Mouse (Mus musculus) telencephalon, adult 2 months (tissue): ENCODE measurements around the gene Tmem115.

Experiments
- DNase-seq: peaks from one replicate; pipeline ENCODE4 v3.0.0-alpha.2; 2011; ENCODE audit warnings: low read depth, low spot score

Tmem115 gene

DNA sequence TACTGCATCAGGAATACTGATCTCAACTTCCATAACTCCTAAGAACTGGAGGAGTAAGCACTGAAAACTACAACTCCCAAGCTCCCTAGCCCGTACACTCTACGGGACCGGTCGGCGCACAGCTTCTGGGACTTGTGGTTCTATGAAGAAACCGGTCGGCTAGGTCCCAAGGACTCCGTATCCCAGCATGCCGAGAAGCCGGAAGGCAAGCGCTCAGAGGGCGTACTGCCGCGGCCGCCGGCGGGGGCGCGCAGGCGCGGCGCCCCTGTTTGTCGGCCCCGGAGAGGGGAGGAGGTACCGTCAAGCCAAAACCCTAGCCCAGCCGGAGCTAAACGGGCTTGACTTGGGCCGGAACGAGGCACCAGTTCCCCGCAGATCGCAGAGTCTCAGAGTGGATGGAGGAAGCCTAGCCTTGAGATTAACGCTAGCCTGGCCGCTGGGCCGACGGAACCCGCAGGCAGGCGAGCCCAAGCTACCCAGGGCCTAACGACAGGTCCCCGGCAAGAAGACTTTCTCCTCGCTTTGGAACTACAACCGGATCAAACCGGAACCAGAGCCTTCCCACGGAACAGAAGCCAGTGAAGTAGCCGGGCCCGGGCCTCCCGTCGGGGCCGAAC, at the start of gene Tmem115:
Gene Tmem115, plus strand, starts transcription at position 155 of the 617 bp plus-strand sequence.
- peak; percentile 99 for DNase-seq

DNA sequence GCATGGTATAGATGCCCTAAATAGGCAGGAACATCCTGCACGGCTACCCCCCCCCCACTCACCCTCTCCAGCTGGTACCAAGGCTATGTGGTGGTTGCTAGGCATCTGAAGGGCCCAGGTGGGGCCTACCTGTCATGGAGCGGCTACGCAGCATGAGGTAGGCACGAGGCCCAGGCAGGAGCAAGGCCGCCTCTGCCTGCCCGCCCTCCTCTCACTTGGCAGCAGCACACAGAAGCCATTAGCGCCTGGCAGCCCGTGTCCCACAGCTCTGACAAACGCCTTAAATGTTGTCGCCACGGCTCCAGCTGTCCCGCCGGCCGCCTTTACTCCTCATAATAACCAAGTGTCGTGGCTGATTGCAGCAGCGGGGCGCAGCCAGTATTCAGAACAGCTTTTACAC, 49.4 kb upstream of the Tmem115 start:
- DNase-seq: peak; percentile 40

DNA sequence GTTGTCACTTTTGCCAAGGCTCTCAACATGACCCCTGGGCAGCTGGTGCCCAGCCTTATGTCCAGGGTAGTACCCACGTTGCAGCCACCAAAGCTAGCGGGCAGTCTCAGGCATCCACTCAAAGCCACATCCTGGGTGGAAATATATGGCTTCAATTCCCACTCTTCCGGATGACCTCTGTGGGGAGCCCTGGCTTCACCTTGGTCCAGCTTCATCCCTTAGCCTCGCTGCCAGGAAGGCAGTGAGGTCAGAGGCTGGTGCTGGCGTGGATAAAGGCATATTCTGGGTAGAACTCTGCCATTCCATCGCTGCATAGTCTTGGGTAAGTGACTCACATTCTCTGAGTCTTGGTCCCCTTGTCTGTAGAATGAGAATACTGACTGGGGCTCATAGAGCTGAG, 49.0 kb upstream of the Tmem115 start:
- DNase-seq: no peak

DNA sequence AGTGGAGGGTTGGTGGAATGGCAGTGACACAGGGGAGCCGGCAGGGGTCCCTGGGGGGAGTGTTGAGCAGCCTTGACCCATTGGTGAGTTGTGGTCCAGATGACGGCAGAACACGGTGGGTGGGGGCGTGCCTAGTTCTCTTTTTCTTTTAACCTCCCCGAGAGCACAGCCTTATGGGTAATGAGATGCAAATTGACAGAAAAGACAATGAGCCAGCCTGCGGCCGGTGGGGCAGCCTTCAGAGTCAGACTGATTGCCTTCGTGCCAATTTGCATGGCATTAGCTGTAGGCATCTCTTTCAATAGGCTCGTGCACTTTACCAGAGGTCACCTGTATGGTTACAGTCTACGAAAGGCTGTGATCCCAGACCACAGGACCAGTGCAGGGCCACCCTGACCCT, 47.7 kb upstream of the Tmem115 start:
- DNase-seq: no peak

DNA sequence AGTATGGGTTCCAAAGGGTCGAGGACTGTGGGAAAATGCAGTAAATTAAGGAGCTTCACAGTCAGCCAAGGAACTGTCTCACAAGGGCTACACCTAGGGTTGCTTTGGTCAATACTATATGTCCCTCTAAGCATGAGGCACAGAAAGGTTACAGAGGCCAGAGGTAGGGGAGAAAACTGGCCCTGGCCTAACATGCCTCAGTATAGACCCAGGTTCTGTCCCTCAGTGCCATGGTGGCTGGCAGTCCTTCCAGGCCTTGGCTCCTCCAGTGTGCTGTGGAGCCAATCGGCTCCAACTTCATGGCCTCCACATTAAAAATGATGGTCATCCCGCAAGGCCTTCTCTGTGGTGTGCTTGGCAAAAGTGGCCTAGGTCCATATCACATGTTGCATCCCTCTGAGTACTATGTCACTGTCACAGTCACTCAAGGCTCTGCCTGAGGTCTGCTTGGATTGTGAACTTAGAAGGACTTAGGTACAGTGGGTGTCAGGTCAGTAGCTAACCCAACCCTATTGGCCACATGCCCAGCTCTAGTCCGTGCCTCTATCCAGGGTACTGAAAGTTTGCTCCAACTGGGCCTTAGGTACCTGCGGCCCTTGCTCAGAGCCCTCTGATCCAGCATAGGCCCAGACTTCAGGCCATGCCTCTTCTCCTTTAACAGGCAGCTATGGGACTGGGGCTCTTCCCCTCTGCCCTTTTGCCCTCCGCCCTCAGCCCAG, 47.1 kb upstream of the Tmem115 start:
- no peak for DNase-seq

DNA sequence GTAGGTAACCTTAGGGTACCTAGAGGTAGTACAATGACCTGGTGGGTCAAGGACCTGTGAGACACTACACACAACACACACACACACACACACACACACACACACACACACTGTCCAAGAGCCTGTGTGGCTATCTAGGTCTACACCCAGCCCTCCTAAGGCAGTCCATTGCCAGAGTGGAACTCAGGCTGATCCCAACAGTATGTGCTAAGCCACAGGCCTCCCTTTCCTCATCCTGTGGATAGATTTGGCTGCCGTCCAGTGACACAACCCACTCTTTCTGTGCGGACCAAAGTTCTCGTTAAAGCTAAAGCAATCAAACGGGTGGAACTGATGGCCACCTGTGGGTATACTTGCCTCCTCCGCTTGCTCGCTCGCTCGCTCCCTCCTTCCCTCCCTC, 43.6 kb upstream of the Tmem115 start:
- DNase-seq: no peak

DNA sequence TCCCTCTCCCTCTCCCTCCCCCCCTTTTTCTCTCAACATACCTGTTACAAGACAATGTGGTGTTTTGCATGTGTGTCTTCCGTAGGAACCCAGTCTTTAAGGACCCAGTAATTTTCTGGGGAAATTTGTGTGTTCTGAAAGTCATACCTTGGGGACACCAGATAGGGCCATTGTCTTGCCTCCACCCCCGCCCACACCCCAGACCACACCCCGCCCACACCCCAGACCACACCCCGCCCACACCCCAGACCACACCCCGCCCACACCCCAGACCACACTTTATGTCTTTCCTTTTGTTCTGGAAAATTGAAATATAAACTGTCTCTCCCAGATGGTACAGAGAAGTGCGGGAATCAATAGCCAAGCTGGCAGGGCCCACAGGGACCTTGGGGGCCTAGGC, 43.1 kb upstream of the Tmem115 start:
- no peak for DNase-seq

DNA sequence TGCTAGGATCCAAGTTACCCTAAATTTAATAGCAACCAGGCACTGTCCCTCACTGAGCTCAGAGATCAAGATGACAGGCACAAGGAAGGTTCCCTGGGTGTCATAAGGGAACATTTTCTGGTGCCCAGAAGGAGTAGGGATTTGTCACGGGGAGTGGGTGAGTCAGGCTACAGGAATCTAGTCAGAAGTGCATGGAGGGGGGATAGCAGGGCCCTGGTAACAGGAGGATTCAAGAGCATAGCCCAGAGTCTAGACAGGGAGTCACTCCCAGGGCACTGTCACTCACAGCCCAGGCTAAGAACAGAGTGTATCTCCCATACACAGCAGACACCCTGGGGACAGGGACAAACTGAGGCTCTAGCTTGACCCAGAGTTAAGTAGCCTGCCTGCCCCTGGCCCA, 40.2 kb upstream of the Tmem115 start:
- no peak for DNase-seq

DNA sequence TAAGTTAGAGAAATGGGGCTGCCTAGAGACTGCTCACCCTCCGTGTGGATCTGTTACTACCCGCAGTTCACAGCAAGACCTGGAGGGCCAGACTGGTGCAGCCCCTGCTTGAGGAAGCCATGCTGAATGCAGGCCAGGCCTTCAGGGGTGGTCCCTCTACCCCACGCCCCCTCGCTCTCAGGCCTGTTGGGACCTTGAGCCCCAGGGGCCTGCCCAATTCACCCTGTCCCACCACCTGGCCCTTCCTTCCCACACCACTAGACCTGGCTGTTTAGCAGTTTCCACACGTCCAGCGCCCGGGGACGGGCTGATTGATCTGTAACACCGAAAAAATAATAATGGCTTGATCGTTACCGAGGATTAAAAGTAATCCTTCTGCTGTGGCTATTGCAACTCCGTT, 39.5 kb upstream of the Tmem115 start:
- no peak for DNase-seq

DNA sequence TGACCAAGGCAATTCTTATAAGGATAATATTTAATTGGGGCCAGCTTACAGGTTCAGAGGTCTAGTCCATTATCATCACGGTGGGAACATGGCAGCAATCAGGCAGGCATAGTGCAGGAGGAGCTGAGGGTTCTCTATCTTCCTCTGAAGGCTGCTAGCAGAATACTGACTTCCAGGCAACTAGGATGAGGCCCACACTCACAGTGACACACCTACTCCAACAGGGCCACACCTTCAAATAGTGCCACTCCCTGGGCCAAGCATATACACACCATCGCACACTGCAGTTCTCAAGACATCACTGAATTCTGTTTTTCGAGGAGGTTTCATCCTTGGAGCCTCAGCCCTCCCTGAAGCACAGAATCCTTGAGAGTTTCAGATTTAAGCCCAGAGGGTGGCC, 37.4 kb upstream of the Tmem115 start:
- DNase-seq: no peak

DNA sequence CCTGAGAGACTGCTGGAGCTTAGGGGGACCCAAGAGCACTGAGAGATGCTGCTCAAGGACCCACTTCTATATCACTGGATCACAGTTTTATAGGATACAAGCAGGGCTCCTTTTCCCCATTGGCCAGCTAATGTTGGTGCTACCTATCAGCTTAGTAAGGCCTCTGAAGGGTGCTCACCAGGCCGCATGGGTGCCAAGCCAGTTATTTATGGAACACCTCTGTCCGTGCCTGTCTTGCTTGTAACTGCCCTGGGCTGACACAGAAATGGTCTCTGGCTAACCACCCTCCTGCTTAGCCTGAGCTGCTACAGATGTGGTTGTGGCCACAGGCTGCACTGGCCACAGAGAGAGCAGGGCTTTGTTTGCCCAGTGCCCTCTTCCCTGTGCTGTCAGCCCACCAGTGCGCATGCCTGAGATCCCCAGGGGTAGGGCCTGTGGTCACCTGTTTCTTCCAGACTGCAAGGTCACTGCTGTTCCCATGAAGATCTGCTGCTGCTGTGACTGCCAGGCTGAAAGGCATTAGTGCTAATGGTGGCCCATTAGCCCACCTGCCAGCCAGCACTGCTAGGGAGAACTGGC, 32.9 kb upstream of the Tmem115 start:
- no peak for DNase-seq

DNA sequence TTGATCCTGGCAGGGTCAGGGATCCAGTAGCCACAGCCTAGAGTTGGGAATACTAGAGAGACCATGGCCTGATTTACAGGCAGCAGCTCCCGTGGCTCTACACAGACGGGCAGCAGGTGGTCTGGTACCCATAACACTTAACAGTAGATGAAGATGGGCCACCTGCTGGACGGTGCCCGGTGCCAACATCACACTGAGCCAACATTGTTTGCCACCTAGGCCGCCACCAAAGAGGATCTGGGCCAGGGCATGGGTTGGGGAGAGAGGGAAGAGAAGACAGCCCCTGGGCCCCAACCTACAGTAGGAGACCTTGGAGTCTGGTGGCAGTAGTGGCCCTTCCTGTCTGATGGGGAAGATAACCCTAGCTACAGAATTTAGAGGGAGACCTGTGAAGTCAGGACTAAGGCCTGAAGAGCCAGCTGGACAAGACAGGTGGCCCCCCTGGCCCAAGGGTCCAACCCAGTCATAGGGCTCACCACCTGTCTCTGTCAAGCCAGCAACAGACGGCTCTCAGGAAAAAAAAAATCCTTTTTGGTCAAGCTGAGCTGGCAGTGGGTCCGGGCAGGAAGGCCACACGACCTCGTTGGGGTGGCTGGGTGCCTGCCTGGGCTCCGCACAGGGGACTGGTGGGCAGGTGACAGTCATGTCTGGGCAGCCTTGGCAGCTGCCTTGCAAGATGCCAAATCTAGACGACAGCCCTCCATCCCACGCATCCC, 31.5 kb upstream of the Tmem115 start:
- no peak for DNase-seq

DNA sequence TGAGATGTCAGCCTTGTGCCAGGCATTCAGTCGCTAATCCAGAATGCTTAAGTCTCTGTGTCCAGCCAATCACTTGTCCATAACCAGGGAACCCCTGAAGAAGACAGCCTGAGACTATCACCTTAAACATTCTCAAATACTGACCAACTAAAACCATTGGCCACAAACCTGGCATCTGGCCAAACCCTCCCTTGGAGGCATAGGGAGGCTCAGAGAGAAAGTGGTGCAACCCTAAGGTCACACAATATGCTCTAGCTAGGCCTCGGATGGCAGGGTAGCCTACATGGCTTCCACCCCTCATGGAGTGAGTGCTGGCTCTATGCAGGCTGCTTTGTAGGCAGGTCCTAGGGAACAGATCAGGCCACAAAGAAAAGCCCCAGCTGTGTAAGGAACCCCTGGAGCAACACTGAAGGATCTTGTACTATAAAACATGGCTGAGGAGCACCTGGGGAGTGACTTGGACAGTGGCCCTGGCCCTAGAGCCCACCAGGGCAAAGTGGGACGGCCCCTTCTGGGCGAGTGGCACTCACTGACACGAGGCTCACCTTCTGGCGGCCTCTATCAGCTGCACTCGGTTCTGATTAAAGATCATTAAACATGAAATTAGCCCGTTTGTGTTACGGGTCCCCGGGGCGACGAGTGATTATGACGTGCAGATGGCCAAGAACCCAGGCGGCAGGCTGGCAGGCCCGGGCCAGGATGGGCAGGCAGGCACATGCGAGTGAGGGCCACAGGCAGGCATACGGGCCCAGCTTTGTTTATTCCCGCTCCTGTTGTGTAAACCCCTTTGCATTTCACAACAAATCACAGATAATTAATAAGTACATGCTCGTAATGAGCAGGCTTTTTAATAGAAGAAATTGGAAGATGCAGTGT, 28.8 kb upstream of the Tmem115 start:
- DNase-seq: no peak

DNA sequence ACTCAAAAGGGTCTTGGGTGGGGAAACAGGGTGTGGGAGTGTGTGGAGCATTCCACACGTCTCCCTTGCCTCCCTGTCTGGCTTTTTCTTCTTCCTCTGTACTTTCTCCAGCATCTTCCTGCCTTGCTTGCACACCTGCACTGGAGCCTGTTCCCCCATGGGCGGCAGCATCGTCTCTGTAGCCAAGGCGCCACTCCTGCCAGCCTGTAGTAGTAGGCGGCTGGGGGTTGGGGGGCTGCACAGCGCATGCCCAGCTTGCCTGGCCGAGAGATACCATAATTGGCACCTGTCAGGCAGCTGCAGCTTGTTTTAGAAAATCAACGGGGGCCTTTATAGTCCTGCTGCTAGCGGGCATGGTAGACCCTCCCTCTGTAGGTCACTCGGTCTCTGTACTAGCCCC, 25.5 kb upstream of the Tmem115 start:
- peak; percentile 53 for DNase-seq

DNA sequence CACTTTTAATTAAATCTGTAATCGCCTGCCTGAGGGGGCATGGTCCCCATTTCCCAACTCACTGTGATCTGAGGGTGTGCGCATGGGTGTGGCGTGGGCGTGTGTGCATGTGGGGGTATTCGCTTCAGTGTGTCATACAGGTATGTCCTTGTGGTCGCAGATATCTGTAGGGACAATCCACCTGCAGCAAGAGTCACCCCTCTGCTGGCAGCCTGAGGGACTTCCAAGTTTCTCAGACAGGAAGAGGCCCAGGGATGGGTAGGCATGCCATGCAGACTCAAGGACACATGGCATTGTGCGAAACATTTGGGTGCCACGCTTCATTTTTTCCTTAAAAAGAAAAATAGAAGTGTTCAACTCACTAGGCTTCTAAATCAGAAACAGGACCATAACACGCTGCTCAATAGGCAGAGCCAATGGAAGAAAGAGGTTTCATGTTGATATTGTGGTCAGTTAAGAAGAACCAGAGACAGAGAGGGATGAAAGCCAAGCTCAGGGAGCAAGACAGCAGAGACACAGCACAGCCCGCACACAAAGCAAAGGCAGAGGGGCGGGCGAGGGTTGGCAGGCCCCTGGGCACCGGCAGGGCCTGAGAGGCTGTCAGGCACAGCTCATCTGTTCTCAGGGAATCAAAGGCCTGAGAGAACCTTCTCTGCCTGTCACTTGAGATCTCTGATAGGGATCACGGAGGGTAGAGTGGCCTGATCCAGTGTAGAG, 23.2 kb upstream of the Tmem115 start:
- DNase-seq: no peak

DNA sequence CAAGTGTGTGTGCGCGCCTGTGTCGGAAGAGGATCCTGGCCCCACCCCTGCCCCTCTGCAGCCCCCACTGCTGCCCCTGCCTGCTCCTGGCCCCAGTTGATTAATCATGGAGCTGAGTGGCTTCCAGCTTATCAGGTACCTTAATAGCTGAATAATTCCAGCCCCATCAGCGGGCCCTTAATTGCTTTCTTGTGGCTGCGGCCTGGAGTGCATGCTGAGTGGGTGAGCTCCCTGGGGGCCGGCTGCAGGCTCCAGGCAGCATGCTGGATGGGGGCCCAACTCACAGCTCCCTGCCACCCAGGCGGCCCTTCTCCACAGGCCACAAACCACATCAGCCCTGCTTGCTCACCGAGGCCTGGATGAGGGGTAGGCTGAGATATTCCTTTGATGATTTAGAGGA, 22.3 kb upstream of the Tmem115 start:
- no peak for DNase-seq

DNA sequence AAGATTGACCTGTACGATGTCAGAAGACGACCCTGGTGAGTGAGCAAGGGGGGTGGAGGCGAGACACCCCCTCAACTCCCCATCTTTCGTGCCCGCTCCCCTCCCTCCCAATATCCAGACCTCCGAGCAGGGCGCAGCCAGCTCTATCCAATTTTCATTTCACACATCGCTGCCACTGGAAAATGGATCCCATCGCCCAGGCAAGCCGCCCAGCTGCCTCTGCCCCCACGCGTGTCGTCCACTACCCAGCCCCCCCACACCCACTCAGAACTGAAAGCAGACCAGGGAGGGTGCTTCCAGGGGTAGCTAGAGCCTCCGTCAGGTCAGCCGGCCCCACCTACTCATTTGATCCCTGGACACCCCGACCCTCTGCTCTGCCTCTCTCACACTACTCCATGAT, 21.4 kb upstream of the Tmem115 start:
- no peak for DNase-seq

DNA sequence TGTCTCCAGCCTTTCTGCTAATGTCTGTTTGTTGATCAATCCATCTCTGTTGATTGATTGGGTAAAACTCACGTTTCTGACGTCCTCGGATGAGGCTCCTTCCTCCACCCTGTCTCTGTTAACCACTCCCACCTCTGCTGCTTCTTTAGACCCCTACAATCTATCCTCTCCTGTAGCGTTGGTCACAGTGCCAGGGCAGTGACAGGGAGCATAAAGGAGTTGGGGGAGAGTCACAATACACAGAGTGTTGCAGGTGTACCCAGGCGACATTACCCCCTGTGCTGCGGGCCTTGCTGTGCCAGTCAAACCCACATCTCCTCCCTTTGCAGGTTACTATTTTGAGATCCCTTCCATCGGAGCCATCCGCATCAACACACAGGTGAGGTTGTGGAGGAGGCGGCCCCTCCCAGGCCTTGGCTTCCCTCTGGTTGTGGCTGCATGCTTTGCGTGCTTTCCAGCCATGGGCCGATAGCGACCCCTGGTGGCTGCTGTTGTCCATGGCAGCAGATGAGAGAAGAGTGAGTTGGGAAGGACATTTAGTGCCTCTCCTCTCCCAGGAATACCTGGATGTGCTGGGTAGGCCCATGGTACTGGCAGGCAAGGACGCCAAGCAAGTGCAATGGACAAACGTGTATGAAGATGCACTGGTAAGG, 19.3 kb upstream of the Tmem115 start:
- peak; percentile 39 for DNase-seq

DNA sequence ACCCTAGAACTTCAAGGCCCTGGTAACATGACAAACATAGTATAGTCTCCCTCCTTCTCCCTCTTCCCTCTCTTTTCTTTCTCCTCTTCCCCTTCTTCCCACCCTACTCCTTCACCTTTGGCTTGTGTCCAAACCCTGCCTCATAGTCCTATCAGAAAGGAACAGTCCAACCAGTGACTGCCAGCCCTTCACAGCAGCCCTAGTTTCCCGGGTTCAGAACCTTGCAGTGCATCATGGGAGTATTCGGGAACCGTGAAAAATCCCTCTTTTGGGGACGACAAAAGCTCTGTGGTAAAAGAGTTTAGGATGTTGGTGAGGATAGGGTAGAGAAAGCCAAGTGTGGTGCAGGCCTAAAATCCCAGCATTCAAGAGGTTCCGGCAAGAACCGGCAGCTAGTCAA, 13.4 kb upstream of the Tmem115 start:
- no peak for DNase-seq

DNA sequence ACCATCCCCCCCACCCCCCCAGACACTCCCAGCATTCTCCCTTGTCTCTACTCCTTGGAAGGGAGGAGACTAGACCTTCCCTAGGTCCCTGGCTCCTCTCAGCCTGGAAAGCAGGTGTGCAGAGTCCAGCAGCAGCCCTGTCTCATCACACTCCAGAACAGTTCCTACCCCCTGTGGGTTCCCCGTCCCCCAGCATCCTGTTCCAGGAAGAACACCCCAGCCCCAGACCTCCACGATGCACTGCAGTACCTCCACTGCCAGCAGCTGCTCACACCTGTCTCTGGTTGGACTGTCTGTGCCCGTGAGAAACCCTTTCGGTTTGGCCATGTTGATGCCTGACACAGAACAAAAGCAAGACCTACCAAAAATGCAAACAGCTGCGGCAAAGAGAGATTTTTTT, 12.6 kb upstream of the Tmem115 start:
- no peak for DNase-seq
